Mouse (Mus musculus): ENCODE measurements around the gene Mcrip2. TPM values are rescaled to one million over a fixed set of nuclear protein-coding genes. Genes with fewer than 3 reads are reported as not detected.

Mcrip2 gene
- total and polyA plus RNA-seq, 2 experiments: 26.1 to 139 TPM

DNA sequence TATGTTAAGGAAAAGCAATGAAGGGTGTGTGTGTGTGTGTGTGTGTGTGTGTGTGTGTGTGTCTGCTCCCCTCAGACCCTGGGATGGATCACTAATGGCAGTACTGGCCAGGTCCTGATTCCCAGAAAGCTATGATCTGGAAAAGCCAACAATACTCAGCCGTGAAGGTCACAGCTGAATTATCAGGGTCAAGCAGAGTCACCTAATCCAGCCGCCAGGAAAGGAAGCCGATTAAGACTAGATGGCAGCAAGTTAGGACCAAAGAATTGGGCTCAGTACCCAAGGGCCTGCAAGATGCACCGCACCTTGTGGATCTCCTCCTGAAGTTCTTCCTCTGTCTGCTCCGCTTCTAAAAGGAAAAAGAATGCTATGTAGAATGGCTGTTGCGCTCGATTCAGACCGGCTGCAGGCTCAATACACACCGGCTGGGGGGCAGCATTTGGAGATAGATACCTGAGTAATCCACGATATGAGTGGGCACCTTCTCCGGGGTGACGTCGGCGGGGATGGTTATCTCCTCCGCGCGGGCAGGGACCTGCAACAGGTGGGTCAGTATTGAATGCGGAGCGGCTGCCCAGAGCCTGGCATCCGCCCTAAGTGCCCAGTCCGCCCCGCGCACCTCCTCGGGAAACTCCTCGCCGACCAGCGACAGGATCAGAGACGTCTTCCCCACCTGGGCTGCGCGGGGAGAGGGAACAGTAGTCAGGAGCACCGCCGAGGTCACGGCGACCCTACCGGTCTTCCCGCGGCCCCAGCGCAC lies 24.7 kb downstream of the Mcrip2 start:
- under 1% methylated on average over 38 of the region's 38 CpGs for WGBS
- peak overlapping the region; percentile 76 for H3K27ac ChIP-seq (replicated peaks; ENCODE audit: insufficient read depth, low read depth, low read length)
- DNase-seq (ENCODE audit: extremely low read depth, low read depth, low spot score): no peak
- no peaks in the 10 kb centered on the region for H3K27me3 ChIP-seq (ENCODE audit: control insufficient read depth, insufficient read depth, low read length)
- TF ChIP-seq POLR2A (IDR thresholded peaks at IDR 0.05; ENCODE audit: extremely low read depth, insufficient read depth, low read length) (no peak), CTCF (IDR thresholded peaks at IDR 0.05; ENCODE audit: low read depth, low read length) (no peak)
- H3K4me1 ChIP-seq (ENCODE audit: control insufficient read depth, insufficient read depth, low read length): peaks cover 21% of the 10 kb centered on the region
- H3K79me2 ChIP-seq (ENCODE audit: control insufficient read depth, insufficient read depth, low read length): peaks cover 15% of the 10 kb centered on the region; the same call in 1 of the 2 replicates
- 0 out of 2 replicates have a peak, but pooled peaks cover 2% of the 10 kb centered on the region for H3K36me3 ChIP-seq (ENCODE audit: control insufficient read depth, insufficient read depth, low read length)
- peak overlapping the region; percentile 96 for H3K9ac ChIP-seq (ENCODE audit: low read depth, low read length)
- peak overlapping the region; percentile 95 for H3K4me3 ChIP-seq (ENCODE audit: insufficient read depth, low read depth, low read length)

DNA sequence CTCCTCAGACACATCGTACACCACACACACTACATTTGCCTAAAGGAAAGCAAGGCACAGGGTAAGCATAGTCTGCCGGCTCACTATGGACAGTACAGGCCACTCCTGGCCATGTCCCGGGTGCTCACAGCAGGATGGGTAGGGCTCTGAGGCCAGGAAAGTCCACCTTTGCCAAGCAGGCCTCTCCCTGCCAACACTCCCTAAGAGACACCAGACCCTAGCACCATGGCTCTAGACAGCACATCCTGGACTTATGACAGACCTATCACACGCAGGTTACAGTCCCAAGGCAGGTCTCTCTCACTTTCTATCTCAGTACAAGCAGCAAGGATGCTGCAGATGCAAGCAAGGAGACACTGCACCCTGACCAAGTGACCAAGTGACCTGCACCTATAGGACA lies 25.4 kb downstream of the Mcrip2 start:
- Histone ChIP-seq H3K4me3 (ENCODE audit: insufficient read depth, low read depth, low read length) (no peak overlapping the region), H3K36me3 (ENCODE audit: control insufficient read depth, insufficient read depth, low read length) (0 out of 2 replicates have a peak, but pooled peaks cover 2% of the 10 kb centered on the region), H3K4me1 (ENCODE audit: control insufficient read depth, insufficient read depth, low read length) (peaks cover 25% of the 10 kb centered on the region), H3K79me2 (ENCODE audit: control insufficient read depth, insufficient read depth, low read length) (peaks cover 15% of the 10 kb centered on the region; the same call in 1 of the 2 replicates), H3K27me3 (ENCODE audit: control insufficient read depth, insufficient read depth, low read length) (no peaks in the 10 kb centered on the region), H3K27ac (replicated peaks; ENCODE audit: insufficient read depth, low read depth, low read length) (no peak overlapping the region), H3K9ac (ENCODE audit: low read depth, low read length) (peak overlapping the region; percentile 96; the same call in 1 of the 2 replicates)
- WGBS: 63% methylated on average over 4 of the region's 4 CpGs
- no peak for DNase-seq (ENCODE audit: extremely low read depth, low read depth, low spot score)
- TF ChIP-seq POLR2A (IDR thresholded peaks at IDR 0.05; ENCODE audit: extremely low read depth, insufficient read depth, low read length) (no peak), CTCF (IDR thresholded peaks at IDR 0.05; ENCODE audit: low read depth, low read length) (no peak)

GRCm38 (mm10) chr17:25842509-25842908 lies 26.1 kb downstream of the Mcrip2 start:
- 0 out of 2 replicates have a peak, but pooled peaks cover 2% of the 10 kb centered on the region for H3K36me3 ChIP-seq (ENCODE audit: control insufficient read depth, insufficient read depth, low read length)
- no peak for DNase-seq (ENCODE audit: extremely low read depth, low read depth, low spot score)
- no peak overlapping the region for H3K9ac ChIP-seq (ENCODE audit: low read depth, low read length)
- TF ChIP-seq POLR2A (IDR thresholded peaks at IDR 0.05; ENCODE audit: extremely low read depth, insufficient read depth, low read length) (no peak), CTCF (IDR thresholded peaks at IDR 0.05; ENCODE audit: low read depth, low read length) (no peak)
- no peak overlapping the region for H3K27ac ChIP-seq (replicated peaks; ENCODE audit: insufficient read depth, low read depth, low read length)
- peaks cover 15% of the 10 kb centered on the region; the same call in 1 of the 2 replicates for H3K79me2 ChIP-seq (ENCODE audit: control insufficient read depth, insufficient read depth, low read length)
- H3K4me3 ChIP-seq (ENCODE audit: insufficient read depth, low read depth, low read length): no peak overlapping the region
- 79% methylated on average over 3 of the region's 3 CpGs for WGBS
- H3K4me1 ChIP-seq (ENCODE audit: control insufficient read depth, insufficient read depth, low read length): peaks cover 30% of the 10 kb centered on the region
- H3K27me3 ChIP-seq (ENCODE audit: control insufficient read depth, insufficient read depth, low read length): no peaks in the 10 kb centered on the region

DNA sequence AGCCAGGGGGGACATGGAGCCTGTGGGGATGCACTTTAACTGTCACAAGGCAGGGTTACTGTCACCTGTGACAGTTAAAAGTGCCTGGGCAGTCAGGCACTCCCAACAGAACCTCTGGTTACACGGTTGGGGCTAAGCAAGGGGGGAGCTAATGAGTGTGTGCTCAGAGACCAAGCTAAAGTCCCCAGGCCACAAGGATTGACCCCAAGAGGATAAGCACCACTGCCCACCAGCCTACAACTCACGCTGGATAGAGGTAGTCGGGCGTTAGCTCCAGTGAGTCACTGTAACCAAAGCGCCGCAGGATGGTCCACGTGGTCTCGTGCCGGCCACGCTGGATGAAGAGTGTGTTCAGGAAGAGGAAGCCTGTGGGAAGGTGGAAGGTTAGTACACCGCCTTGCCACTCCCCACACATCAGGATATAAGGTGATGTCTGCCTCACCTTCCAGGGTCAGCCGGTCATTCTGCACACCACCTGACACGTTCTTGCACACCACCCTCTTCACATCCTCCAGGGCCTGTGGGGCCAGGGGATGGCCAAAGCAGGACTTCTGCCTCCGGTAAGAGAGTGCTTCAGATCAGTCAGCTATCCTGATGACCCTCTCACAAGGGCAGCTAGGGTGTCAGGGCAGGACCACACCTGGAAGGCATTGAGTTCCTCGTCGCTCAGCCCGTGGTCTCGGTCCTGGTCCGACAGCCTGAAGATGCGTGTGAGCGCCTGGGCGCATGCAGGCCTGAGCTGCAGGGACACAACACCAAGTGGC lies 27.3 kb downstream of the Mcrip2 start, which contains the start of gene Gm20683:
Gm20683 (minus strand) TSS at position 647 of the 764 bp plus-strand sequence.
- Histone ChIP-seq H3K27ac (replicated peaks; ENCODE audit: insufficient read depth, low read depth, low read length) (no peak within 1 kb of the TSS), H3K9ac (ENCODE audit: low read depth, low read length) (no peak within 1 kb of the TSS), H3K4me1 (ENCODE audit: control insufficient read depth, insufficient read depth, low read length) (peaks cover 39% of the 10 kb centered on the region), H3K27me3 (ENCODE audit: control insufficient read depth, insufficient read depth, low read length) (no peaks in the 10 kb centered on the region), H3K4me3 (ENCODE audit: insufficient read depth, low read depth, low read length) (no peak within 1 kb of the TSS), H3K36me3 (ENCODE audit: control insufficient read depth, insufficient read depth, low read length) (0 out of 2 replicates have a peak, but pooled peaks cover 2% of the 10 kb centered on the region), H3K79me2 (ENCODE audit: control insufficient read depth, insufficient read depth, low read length) (peaks cover 15% of the 10 kb centered on the region; the same call in 1 of the 2 replicates)
- 95% methylated on average over 22 of the region's 22 CpGs for WGBS
- TF ChIP-seq CTCF (IDR thresholded peaks at IDR 0.05; ENCODE audit: low read depth, low read length) (no peak), POLR2A (IDR thresholded peaks at IDR 0.05; ENCODE audit: extremely low read depth, insufficient read depth, low read length) (no peak)
- no peak for DNase-seq (ENCODE audit: extremely low read depth, low read depth, low spot score)

- Histone ChIP-seq H3K79me2 (ENCODE audit: control insufficient read depth, insufficient read depth, low read length) (peaks cover 16% of the 10 kb centered on the region), H3K4me1 (ENCODE audit: control insufficient read depth, insufficient read depth, low read length) (peaks cover 47% of the 10 kb centered on the region), H3K27me3 (ENCODE audit: control insufficient read depth, insufficient read depth, low read length) (no peaks in the 10 kb centered on the region), H3K27ac (replicated peaks; ENCODE audit: insufficient read depth, low read depth, low read length) (no peak overlapping the region), H3K9ac (ENCODE audit: low read depth, low read length) (no peak overlapping the region), H3K4me3 (ENCODE audit: insufficient read depth, low read depth, low read length) (no peak overlapping the region), H3K36me3 (ENCODE audit: control insufficient read depth, insufficient read depth, low read length) (0 out of 2 replicates have a peak, but pooled peaks cover 2% of the 10 kb centered on the region)
- WGBS: 93% methylated on average over 6 of the region's 6 CpGs
- no peak for DNase-seq (ENCODE audit: extremely low read depth, low read depth, low spot score)
- no peak for TF ChIP-seq CTCF (IDR thresholded peaks at IDR 0.05; ENCODE audit: low read depth, low read length)
- no peak for TF ChIP-seq POLR2A (IDR thresholded peaks at IDR 0.05; ENCODE audit: extremely low read depth, insufficient read depth, low read length)
Measured at GRCm38 (mm10) chr17:25840519-25840918, 28.0 kb downstream of the Mcrip2 start.
